Mouse (Mus musculus): Measurements from ENCODE around the gene Anapc15-ps. TPM values are rescaled to one million over a fixed set of nuclear protein-coding genes. Genes with fewer than 3 reads are reported as not detected.

Anapc15-ps gene
- polyA plus RNA-seq, 1 experiment from 2014 or later: not detected

DNA sequence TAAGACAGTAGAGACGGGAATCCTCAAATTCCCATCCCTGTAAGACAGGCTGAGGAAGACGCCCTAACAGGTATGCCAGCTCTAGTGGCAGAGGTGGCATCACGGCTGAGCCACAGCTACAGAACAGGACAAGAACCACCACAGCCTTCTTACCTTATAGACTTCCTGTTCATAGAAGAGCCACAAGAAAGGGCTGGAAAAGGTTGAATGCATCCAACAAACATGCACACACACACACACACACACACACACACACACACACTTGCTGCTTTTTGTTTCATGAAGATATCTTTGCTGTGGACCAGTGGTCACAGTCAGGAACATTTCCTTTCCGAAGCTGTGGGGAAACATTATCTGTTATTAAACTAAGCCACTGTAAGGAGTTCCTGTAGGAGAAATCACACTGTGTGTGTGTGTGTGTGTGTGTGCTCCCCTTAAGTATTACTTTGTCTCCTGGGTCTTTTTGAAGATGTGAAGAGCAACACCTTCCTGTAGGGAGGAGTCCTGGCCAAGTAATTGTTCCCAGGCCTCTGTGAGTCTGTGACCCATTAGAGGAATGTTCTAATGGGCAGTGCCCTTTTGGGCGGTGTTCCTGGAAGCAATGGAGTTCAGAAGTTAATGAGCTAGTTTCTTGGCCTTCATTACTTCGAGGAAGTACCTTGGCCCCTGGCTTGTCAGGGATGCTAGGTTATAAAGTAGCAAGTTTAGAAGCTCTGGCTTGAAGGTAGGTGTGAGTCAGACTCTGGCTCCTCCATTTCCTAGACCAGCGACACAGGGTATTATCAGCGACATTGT, 25.9 kb upstream of the Anapc15-ps start:
- Histone ChIP-seq H3K4me1 (ENCODE audit: control insufficient read depth, insufficient read depth, low read length) (peaks cover 6% of the 10 kb centered on the region; the same call in 1 of the 2 replicates), H3K27ac (replicated peaks; ENCODE audit: low read depth, low read length) (no peak overlapping the region), H3K9ac (ENCODE audit: low read length) (no peak overlapping the region), H3K27me3 (ENCODE audit: control insufficient read depth, insufficient read depth, low read length) (no peaks in the 10 kb centered on the region), H3K4me2 (ENCODE audit: low read depth, severe bottlenecking) (no peak overlapping the region), H3K4me3 (ENCODE audit: low read depth, low read length) (no peak overlapping the region), H3K36me3 (ENCODE audit: control insufficient read depth, insufficient read depth, low read length) (no peaks in the 10 kb centered on the region), H3K9me3 (ENCODE audit: control insufficient read depth, low read length) (no peaks in the 10 kb centered on the region)
- WGBS: 66% methylated on average over 8 of the region's 8 CpGs
- ATAC-seq (ENCODE audit: insufficient number of reproducible peaks, low FRiP score, low TSS enrichment, low read depth) (no peak), DNase-seq (ENCODE audit: low spot score) (no peak)

GRCm38 (mm10) chr10:95696253-95696641, 23.0 kb upstream of the Anapc15-ps start:
- no peak for DNase-seq (ENCODE audit: low spot score)
- no peak overlapping the region for H3K27ac ChIP-seq (replicated peaks; ENCODE audit: low read depth, low read length)
- no peak overlapping the region for H3K4me2 ChIP-seq (ENCODE audit: low read depth, severe bottlenecking)
- no peak overlapping the region for H3K4me3 ChIP-seq (ENCODE audit: low read depth, low read length)
- H3K9ac ChIP-seq (ENCODE audit: low read length): no peak overlapping the region
- H3K9me3 ChIP-seq (ENCODE audit: control insufficient read depth, low read length): no peaks in the 10 kb centered on the region
- H3K27me3 ChIP-seq (ENCODE audit: control insufficient read depth, insufficient read depth, low read length): no peaks in the 10 kb centered on the region
- no peaks in the 10 kb centered on the region for H3K36me3 ChIP-seq (ENCODE audit: control insufficient read depth, insufficient read depth, low read length)
- ATAC-seq (ENCODE audit: insufficient number of reproducible peaks, low FRiP score, low TSS enrichment, low read depth): no peak
- 95% methylated on average over 3 of the region's 3 CpGs for WGBS
- peaks cover 6% of the 10 kb centered on the region; the same call in 1 of the 2 replicates for H3K4me1 ChIP-seq (ENCODE audit: control insufficient read depth, insufficient read depth, low read length)

GRCm38 (mm10) chr10:95695603-95696252, 22.5 kb upstream of the Anapc15-ps start:
- no peak for ATAC-seq (ENCODE audit: insufficient number of reproducible peaks, low FRiP score, low TSS enrichment, low read depth)
- Histone ChIP-seq H3K4me2 (ENCODE audit: low read depth, severe bottlenecking) (no peak overlapping the region), H3K4me3 (ENCODE audit: low read depth, low read length) (no peak overlapping the region), H3K27me3 (ENCODE audit: control insufficient read depth, insufficient read depth, low read length) (no peaks in the 10 kb centered on the region), H3K36me3 (ENCODE audit: control insufficient read depth, insufficient read depth, low read length) (no peaks in the 10 kb centered on the region), H3K27ac (replicated peaks; ENCODE audit: low read depth, low read length) (no peak overlapping the region), H3K9me3 (ENCODE audit: control insufficient read depth, low read length) (no peaks in the 10 kb centered on the region), H3K4me1 (ENCODE audit: control insufficient read depth, insufficient read depth, low read length) (peaks cover 6% of the 10 kb centered on the region; the same call in 1 of the 2 replicates), H3K9ac (ENCODE audit: low read length) (no peak overlapping the region)
- WGBS: 92% methylated on average over 18 of the region's 18 CpGs
- no peak for DNase-seq (ENCODE audit: low spot score)

GRCm38 (mm10) chr10:95694559-95695251, 21.5 kb upstream of the Anapc15-ps start:
- ATAC-seq (ENCODE audit: insufficient number of reproducible peaks, low FRiP score, low TSS enrichment, low read depth): no peak
- Histone ChIP-seq H3K4me3 (ENCODE audit: low read depth, low read length) (no peak overlapping the region), H3K4me2 (ENCODE audit: low read depth, severe bottlenecking) (no peak overlapping the region), H3K9ac (ENCODE audit: low read length) (no peak overlapping the region), H3K9me3 (ENCODE audit: control insufficient read depth, low read length) (no peaks in the 10 kb centered on the region), H3K27ac (replicated peaks; ENCODE audit: low read depth, low read length) (no peak overlapping the region), H3K4me1 (ENCODE audit: control insufficient read depth, insufficient read depth, low read length) (peaks cover 4% of the 10 kb centered on the region; the same call in 1 of the 2 replicates), H3K27me3 (ENCODE audit: control insufficient read depth, insufficient read depth, low read length) (no peaks in the 10 kb centered on the region), H3K36me3 (ENCODE audit: control insufficient read depth, insufficient read depth, low read length) (no peaks in the 10 kb centered on the region)
- 56% methylated on average over 12 of the region's 12 CpGs for WGBS
- DNase-seq (ENCODE audit: low spot score): no peak

GRCm38 (mm10) chr10:95691347-95691746, 18.1 kb upstream of the Anapc15-ps start:
- no peaks in the 10 kb centered on the region for H3K9me3 ChIP-seq (ENCODE audit: control insufficient read depth, low read length)
- WGBS: 90% methylated on average over 4 of the region's 4 CpGs
- no peak for ATAC-seq (ENCODE audit: insufficient number of reproducible peaks, low FRiP score, low TSS enrichment, low read depth)
- DNase-seq (ENCODE audit: low spot score): no peak
- no peak overlapping the region for H3K9ac ChIP-seq (ENCODE audit: low read length)
- no peak overlapping the region for H3K4me2 ChIP-seq (ENCODE audit: low read depth, severe bottlenecking)
- H3K4me1 ChIP-seq (ENCODE audit: control insufficient read depth, insufficient read depth, low read length): peaks cover 4% of the 10 kb centered on the region; the same call in 1 of the 2 replicates
- H3K27me3 ChIP-seq (ENCODE audit: control insufficient read depth, insufficient read depth, low read length): no peaks in the 10 kb centered on the region
- H3K27ac ChIP-seq (replicated peaks; ENCODE audit: low read depth, low read length): no peak overlapping the region
- H3K36me3 ChIP-seq (ENCODE audit: control insufficient read depth, insufficient read depth, low read length): no peaks in the 10 kb centered on the region
- no peak overlapping the region for H3K4me3 ChIP-seq (ENCODE audit: low read depth, low read length)

DNA sequence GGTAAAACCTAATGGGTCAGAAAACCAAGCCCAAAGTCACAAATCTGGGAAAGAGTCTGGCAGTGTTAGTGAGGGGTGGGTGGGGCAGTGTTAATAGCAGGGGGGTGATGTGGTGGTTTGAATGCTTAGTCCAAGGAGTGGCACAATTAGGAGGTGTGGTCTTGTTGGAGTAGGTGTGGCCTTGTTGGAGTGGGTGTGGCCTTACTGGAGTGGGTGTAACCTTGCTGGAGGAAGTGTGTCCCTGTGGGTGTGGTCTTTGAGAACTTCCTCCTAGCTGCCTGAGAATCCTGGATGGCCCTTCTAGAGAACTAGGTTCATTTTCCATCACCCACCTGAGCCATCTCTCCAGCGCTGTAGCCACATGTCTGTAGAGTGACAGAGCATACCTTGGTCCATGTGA, 16.6 kb upstream of the Anapc15-ps start:
- H3K27ac ChIP-seq (replicated peaks; ENCODE audit: low read depth, low read length): no peak overlapping the region
- H3K4me2 ChIP-seq (ENCODE audit: low read depth, severe bottlenecking): no peak overlapping the region
- peaks cover 7% of the 10 kb centered on the region; the same call in 1 of the 2 replicates for H3K4me1 ChIP-seq (ENCODE audit: control insufficient read depth, insufficient read depth, low read length)
- DNase-seq (ENCODE audit: low spot score) (no peak), ATAC-seq (ENCODE audit: insufficient number of reproducible peaks, low FRiP score, low TSS enrichment, low read depth) (no peak)
- H3K9ac ChIP-seq (ENCODE audit: low read length): no peak overlapping the region
- no peaks in the 10 kb centered on the region for H3K27me3 ChIP-seq (ENCODE audit: control insufficient read depth, insufficient read depth, low read length)
- 89% methylated on average over 1 of the region's 1 CpGs for WGBS
- no peaks in the 10 kb centered on the region for H3K36me3 ChIP-seq (ENCODE audit: control insufficient read depth, insufficient read depth, low read length)
- no peaks in the 10 kb centered on the region for H3K9me3 ChIP-seq (ENCODE audit: control insufficient read depth, low read length)
- H3K4me3 ChIP-seq (ENCODE audit: low read depth, low read length): no peak overlapping the region

- Histone ChIP-seq H3K9me3 (ENCODE audit: control insufficient read depth, low read length) (no peaks in the 10 kb centered on the region), H3K27me3 (ENCODE audit: control insufficient read depth, insufficient read depth, low read length) (no peaks in the 10 kb centered on the region), H3K4me3 (ENCODE audit: low read depth, low read length) (no peak overlapping the region), H3K36me3 (ENCODE audit: control insufficient read depth, insufficient read depth, low read length) (no peaks in the 10 kb centered on the region), H3K27ac (replicated peaks; ENCODE audit: low read depth, low read length) (no peak overlapping the region), H3K4me2 (ENCODE audit: low read depth, severe bottlenecking) (no peak overlapping the region), H3K9ac (ENCODE audit: low read length) (no peak overlapping the region), H3K4me1 (ENCODE audit: control insufficient read depth, insufficient read depth, low read length) (0 out of 2 replicates have a peak, but pooled peaks cover 3% of the 10 kb centered on the region)
- no peak for DNase-seq (ENCODE audit: low spot score)
- ATAC-seq (ENCODE audit: insufficient number of reproducible peaks, low FRiP score, low TSS enrichment, low read depth): no peak
- 79% methylated on average over 7 of the region's 7 CpGs for WGBS
Measured at GRCm38 (mm10) chr10:95689058-95689457, 15.8 kb upstream of the Anapc15-ps start.

GRCm38 (mm10) chr10:95687558-95688141, 14.4 kb upstream of the Anapc15-ps start:
- DNase-seq (ENCODE audit: low spot score): no peak
- H3K4me2 ChIP-seq (ENCODE audit: low read depth, severe bottlenecking): no peak overlapping the region
- WGBS: 85% methylated on average over 21 of the region's 21 CpGs
- 0 out of 2 replicates have a peak, but pooled peaks cover 3% of the 10 kb centered on the region for H3K4me1 ChIP-seq (ENCODE audit: control insufficient read depth, insufficient read depth, low read length)
- H3K9ac ChIP-seq (ENCODE audit: low read length): no peak overlapping the region
- no peaks in the 10 kb centered on the region for H3K27me3 ChIP-seq (ENCODE audit: control insufficient read depth, insufficient read depth, low read length)
- no peak for ATAC-seq (ENCODE audit: insufficient number of reproducible peaks, low FRiP score, low TSS enrichment, low read depth)
- no peak overlapping the region for H3K4me3 ChIP-seq (ENCODE audit: low read depth, low read length)
- no peaks in the 10 kb centered on the region for H3K36me3 ChIP-seq (ENCODE audit: control insufficient read depth, insufficient read depth, low read length)
- no peak overlapping the region for H3K27ac ChIP-seq (replicated peaks; ENCODE audit: low read depth, low read length)
- H3K9me3 ChIP-seq (ENCODE audit: control insufficient read depth, low read length): no peaks in the 10 kb centered on the region

Data from limb, embryonic 11.5 days (tissue).